Mouse (Mus musculus) bone marrow macrophage, adult 2 months (primary cell): Measurements from ENCODE around the gene Myoz1.

Experiments used
- CTCF ChIP-seq: IDR thresholded peaks from 2 replicates; pipeline ENCODE4 v1.5.1; 2012; ENCODE audit warnings: low read depth, mild to moderate bottlenecking, low read length, moderate library complexity
- POLR2A ChIP-seq: IDR thresholded peaks from 2 replicates; pipeline ENCODE4 v1.6.1; 2012; ENCODE audit warnings: mild to moderate bottlenecking, low read depth, low read length, borderline replicate concordance

DNA sequence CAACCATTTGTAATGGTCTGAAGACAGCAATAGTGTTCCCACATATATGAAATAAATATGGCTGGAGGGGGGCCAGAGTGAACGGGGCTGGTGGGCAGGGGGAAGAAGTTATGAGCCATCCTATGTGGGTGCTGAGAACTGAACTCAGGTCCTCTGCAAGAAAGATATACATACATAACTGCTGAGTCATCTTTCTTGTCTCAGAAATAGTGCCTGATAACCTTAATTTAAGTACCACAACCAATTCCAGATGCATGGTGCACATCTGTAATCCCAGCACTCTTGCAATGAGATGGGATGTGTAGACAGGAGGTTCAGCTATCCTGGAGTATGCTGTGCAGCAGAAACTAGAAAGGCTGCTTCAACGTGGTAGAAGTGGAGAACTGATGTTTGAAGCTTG is 25.4 kb upstream of the Myoz1 start:
- TF ChIP-seq POLR2A (no peak), CTCF (no peak)
